Mouse (Mus musculus) CH12.LX (cell line): ENCODE measurements around the gene Ubald2. TPM values are rescaled to one million over a fixed set of nuclear protein-coding genes. Genes with fewer than 3 reads are reported as not detected.
A peak's percentile ranks its signal among the peaks of the same experiment; 100 is the strongest.

Source experiments
- DNase-seq: peaks from one replicate; pipeline ENCODE4 v3.0.0-alpha.2; 2013; ENCODE audit errors: extremely low read depth
- H3K27ac ChIP-seq: 2 replicates; pipeline ENCODE4 v1.5.1; 2012; ENCODE audit warnings: low read depth, mild to moderate bottlenecking, control low read depth, moderate library complexity; ENCODE audit not compliant: insufficient read depth
- H3K27me3 ChIP-seq: replicated peaks from 2 replicates; pipeline ENCODE3; 2012; ENCODE audit warnings: inconsistent platforms
- H3K36me3 ChIP-seq, 2 experiments: replicated peaks in 1 of 2; 2 replicates each; pipeline versions ENCODE3 to v1.6.1; 2012; ENCODE audit warnings: inconsistent platforms in 1 of 2, low read length in 1 of 2, mild to moderate bottlenecking in 1 of 2, mixed read lengths in 1 of 2, moderate library complexity in 1 of 2; ENCODE audit not compliant: control insufficient read depth in 1 of 2, insufficient read depth in 1 of 2
- H3K4me1 ChIP-seq, 2 experiments: 2 replicates each; pipeline ENCODE4 v1.6.1; 2012; ENCODE audit warnings: inconsistent platforms in 1 of 2, moderate library complexity in 1 of 2; ENCODE audit not compliant: insufficient read depth in 2 of 2, control insufficient read depth in 1 of 2
- H3K4me2 ChIP-seq: 2 replicates; pipeline ENCODE4 v1.6.1; 2012; ENCODE audit warnings: low read depth, mild to moderate bottlenecking, control low read depth; ENCODE audit not compliant: poor library complexity, insufficient read depth, severe bottlenecking
- H3K4me3 ChIP-seq, 3 experiments: fragments of 150-350 bp in 1 of 3; sonication (generic) in 1 of 3; replicated peaks in 1 of 3; 2 replicates each; pipeline versions ENCODE3 to v1.5.1; 2011 to 2012; ENCODE audit warnings: low read depth in 2 of 3, low read length in 2 of 3, mild to moderate bottlenecking in 2 of 3, moderate library complexity in 2 of 3, control low read depth in 1 of 3, improper control_type of control experiment in 1 of 3, inconsistent platforms in 1 of 3, mixed read lengths in 1 of 3; ENCODE audit not compliant: poor library complexity in 1 of 3
- H3K79me2 ChIP-seq: replicated peaks from 2 replicates; pipeline ENCODE4 v1.6.1; 2012; ENCODE audit warnings: mild to moderate bottlenecking, moderate library complexity; ENCODE audit not compliant: control insufficient read depth, poor library complexity, insufficient read depth, severe bottlenecking; ENCODE audit errors: extremely low read depth
- H3K9ac ChIP-seq: 2 replicates; pipeline ENCODE4 v1.6.1; 2012; ENCODE audit warnings: low read depth, mild to moderate bottlenecking, control low read depth, moderate library complexity; ENCODE audit not compliant: insufficient read depth
- H3K9me3 ChIP-seq: replicated peaks from 2 replicates; pipeline ENCODE3; 2012; ENCODE audit warnings: low read length, inconsistent platforms, mixed read lengths
- BHLHE40 ChIP-seq: IDR thresholded peaks from 2 replicates; pipeline ENCODE4 v1.6.1; 2011; ENCODE audit warnings: mild to moderate bottlenecking, low read depth, low read length, improper control_type of control experiment
- CHD2 ChIP-seq: IDR thresholded peaks from 2 replicates; pipeline ENCODE4 v1.6.1; 2011; ENCODE audit warnings: low read length, improper control_type of control experiment
- CTCF ChIP-seq, 2 experiments: IDR thresholded peaks in 1 of 2; conservative IDR thresholded peaks in 1 of 2; 2 replicates each; pipeline ENCODE4 v1.5.1; 2011 to 2012; ENCODE audit warnings: low read depth in 2 of 2, low read length in 2 of 2, improper control_type of control experiment in 1 of 2, inconsistent platforms in 1 of 2, mild to moderate bottlenecking in 1 of 2, moderate library complexity in 1 of 2
- E2F4 ChIP-seq: IDR thresholded peaks from 2 replicates; pipeline ENCODE4 v1.6.1; 2011; ENCODE audit warnings: low read depth, low read length, improper control_type of control experiment; ENCODE audit not compliant: insufficient replicate concordance
- ELF1 ChIP-seq: IDR thresholded peaks from 2 replicates; pipeline ENCODE4 v1.6.1; 2014; ENCODE audit warnings: low read depth, mild to moderate bottlenecking, inconsistent platforms, low read length, improper control_type of control experiment
- EP300 ChIP-seq: IDR thresholded peaks from 2 replicates; pipeline ENCODE4 v1.6.1; 2011; ENCODE audit warnings: low read length, improper control_type of control experiment
- ETS1 ChIP-seq: conservative IDR thresholded peaks from 2 replicates; pipeline ENCODE4 v1.6.1; 2012; ENCODE audit warnings: low read depth, mild to moderate bottlenecking, inconsistent platforms, low read length, improper control_type of control experiment, moderate library complexity
- GABPA ChIP-seq: IDR thresholded peaks from 2 replicates; pipeline ENCODE4 v1.6.1; 2012; ENCODE audit warnings: low read depth, low read length, improper control_type of control experiment, inconsistent platforms; ENCODE audit not compliant: insufficient replicate concordance
- HCFC1 ChIP-seq: IDR thresholded peaks from 2 replicates; pipeline ENCODE4 v1.6.1; 2012; ENCODE audit warnings: low read depth, mild to moderate bottlenecking, inconsistent platforms, low read length, improper control_type of control experiment
- IRF4 ChIP-seq: IDR thresholded peaks from 2 replicates; pipeline ENCODE4 v1.6.1; 2014; ENCODE audit warnings: low read depth, mild to moderate bottlenecking, inconsistent platforms, low read length, improper control_type of control experiment
- JUND ChIP-seq: conservative IDR thresholded peaks from 2 replicates; pipeline ENCODE4 v1.6.1; 2011; ENCODE audit warnings: low read depth, low read length, improper control_type of control experiment
- KAT2A ChIP-seq: IDR thresholded peaks from 2 replicates; pipeline ENCODE4 v1.6.1; 2012; ENCODE audit warnings: low read length, improper control_type of control experiment, inconsistent platforms; ENCODE audit not compliant: insufficient replicate concordance
- MAFK ChIP-seq: IDR thresholded peaks from 2 replicates; pipeline ENCODE4 v1.6.1; 2011; ENCODE audit warnings: low read length, improper control_type of control experiment; ENCODE audit not compliant: insufficient replicate concordance
- MAX ChIP-seq: IDR thresholded peaks from 2 replicates; pipeline ENCODE4 v1.6.1; 2011; ENCODE audit warnings: low read length, improper control_type of control experiment
- MAZ ChIP-seq: IDR thresholded peaks from 2 replicates; pipeline ENCODE4 v1.6.1; 2012; ENCODE audit warnings: low read depth, mild to moderate bottlenecking, inconsistent platforms, low read length, improper control_type of control experiment, moderate library complexity
- MEF2A ChIP-seq: IDR thresholded peaks from 2 replicates; pipeline ENCODE4 v1.6.1; 2014; ENCODE audit warnings: low read depth, mild to moderate bottlenecking, inconsistent platforms, low read length, improper control_type of control experiment, borderline replicate concordance
- MXI1 ChIP-seq: IDR thresholded peaks from 2 replicates; pipeline ENCODE4 v1.6.1; 2011; ENCODE audit warnings: mild to moderate bottlenecking, low read depth, low read length, improper control_type of control experiment
- PAX5 ChIP-seq: IDR thresholded peaks from 2 replicates; pipeline ENCODE4 v1.6.1; 2012; ENCODE audit warnings: low read length, inconsistent platforms, mixed read lengths
- POLR2AphosphoS2 ChIP-seq: IDR thresholded peaks from 2 replicates; pipeline ENCODE4 v1.6.1; 2011; ENCODE audit warnings: low read depth, low read length, improper control_type of control experiment
- RAD21 ChIP-seq: IDR thresholded peaks from 2 replicates; pipeline ENCODE4 v1.6.1; 2011; ENCODE audit warnings: low read depth, mild to moderate bottlenecking, low read length, improper control_type of control experiment, moderate library complexity
- RCOR1 ChIP-seq: conservative IDR thresholded peaks from 2 replicates; pipeline ENCODE4 v1.6.1; 2012; ENCODE audit warnings: low read depth, mild to moderate bottlenecking, inconsistent platforms, low read length, improper control_type of control experiment
- SIN3A ChIP-seq: IDR thresholded peaks from 2 replicates; pipeline ENCODE4 v1.6.1; 2012; ENCODE audit warnings: low read length, improper control_type of control experiment, inconsistent platforms
- TBP ChIP-seq: conservative IDR thresholded peaks from 2 replicates; pipeline ENCODE4 v1.6.1; 2011; ENCODE audit warnings: low read depth, low read length, improper control_type of control experiment
- UBTF ChIP-seq: IDR thresholded peaks from 2 replicates; pipeline ENCODE4 v1.6.1; 2012; ENCODE audit warnings: low read depth, mild to moderate bottlenecking, inconsistent platforms, low read length, improper control_type of control experiment, moderate library complexity
- USF1 ChIP-seq: IDR thresholded peaks from 2 replicates; pipeline ENCODE4 v1.6.1; 2014; ENCODE audit warnings: low read depth, mild to moderate bottlenecking, inconsistent platforms, low read length, improper control_type of control experiment
- USF2 ChIP-seq: conservative IDR thresholded peaks from 2 replicates; pipeline ENCODE4 v1.6.1; 2011; ENCODE audit warnings: low read depth, low read length, improper control_type of control experiment
- ZC3H11A ChIP-seq: IDR thresholded peaks from 2 replicates; pipeline ENCODE4 v1.6.1; 2012; ENCODE audit warnings: low read depth, mild to moderate bottlenecking, inconsistent platforms, low read length, improper control_type of control experiment
- ZKSCAN1 ChIP-seq: IDR thresholded peaks from 2 replicates; pipeline ENCODE4 v1.6.1; 2012; ENCODE audit warnings: low read depth, inconsistent platforms, low read length, improper control_type of control experiment, borderline replicate concordance
- ZMIZ1 ChIP-seq: IDR thresholded peaks from 2 replicates; pipeline ENCODE4 v1.6.1; 2012; ENCODE audit warnings: low read depth, mild to moderate bottlenecking, inconsistent platforms, low read length, improper control_type of control experiment
- dilution Hi-C: fragments of 300-500 bp; cut with MboI; formaldehyde crosslinking; loops from 2 replicates; pipeline ENCODE4 v1.14.3; 2020; ENCODE audit warnings: low sequenced_read_pairs; ENCODE audit not compliant: extremely low pct_unique_long_range_greater_than_20kb, extremely low pct_ligation_motif_present
- in situ Hi-C: fragments of 300-500 bp; cut with MboI; formaldehyde crosslinking; loops from 3 replicates; pipeline ENCODE4 v1.14.3; 2019; ENCODE audit warnings: low sequenced_read_pairs, low pct_ligation_motif_present, low pct_unique_long_range_greater_than_20kb, mixed read lengths
- polyA plus RNA-seq: library from polyadenylated mRNA; unstranded; fragments of >175 nt; gene quantifications from 2 replicates; pipeline ENCODE4 v1.2.1, GENCODE M21; 2012; ENCODE audit warnings: low read depth; ENCODE audit not compliant: insufficient read length
- total RNA-seq, 2 experiments: library from RNA; depleted of rRNA; stranded (reverse); fragments of 300-350 nt in 1 of 2; fragments of >200 nt in 1 of 2; gene quantifications; 2 replicates each; pipeline ENCODE4 v1.2.3; 2012 to 2014

Ubald2 gene
- total and polyA plus RNA-seq, 3 experiments: 228 to 436 (median 336) TPM

- Histone ChIP-seq H3K4me1 (peaks cover 67 to 73% of the 10 kb centered on the region in 2 experiments), H3K27ac (no peak overlapping the region), H3K4me3 (no peak overlapping the region), H3K36me3 (peaks cover 6 to 25% of the 10 kb centered on the region in 2 experiments), H3K4me2 (no peak overlapping the region), H3K9me3 (peaks cover 1% of the 10 kb centered on the region), H3K27me3 (no peaks in the 10 kb centered on the region)
- dilution Hi-C loops: no loop called here
- no peak for TF ChIP-seq USF2
- TF ChIP-seq CHD2: no peak
- TF ChIP-seq HCFC1: no peak
- no peak for TF ChIP-seq ETS1
- TF ChIP-seq E2F4: no peak
- TF ChIP-seq TBP: no peak
- TF ChIP-seq IRF4: no peak
- TF ChIP-seq POLR2AphosphoS2: no peak
- no peak for TF ChIP-seq PAX5
- TF ChIP-seq, all 38 proteins: peak for 0
- DNase-seq: no peak
- H3K79me2 ChIP-seq: no peaks in the 10 kb centered on the region
- H3K9ac ChIP-seq: no peak overlapping the region
- in situ Hi-C loops: loop anchor here (5.0 kb wide), 1 partner anchor 42 kb away; no protein-coding TSS in a partner anchor
Measured at GRCm38 (mm10) chr11:116443935-116444334, 10.0 kb downstream of the Ubald2 start.

GRCm38 (mm10) chr11:116445596-116446307 lies 11.9 kb downstream of the Ubald2 start:
- peak; percentile 94 for DNase-seq
- H3K4me2 ChIP-seq: no peak overlapping the region
- H3K27ac ChIP-seq: peak overlapping the region; percentile 29
- H3K27me3 ChIP-seq: no peaks in the 10 kb centered on the region
- H3K9me3 ChIP-seq: peaks cover 15% of the 10 kb centered on the region
- no peaks in the 10 kb centered on the region for H3K79me2 ChIP-seq
- dilution Hi-C loops (no loop called here), in situ Hi-C loops (loop anchor here (5.0 kb wide), 1 partner anchor 128 kb away; no protein-coding TSS in a partner anchor)
- peaks cover 54 to 56% of the 10 kb centered on the region in 2 experiments for H3K4me1 ChIP-seq
- no peak overlapping the region for H3K4me3 ChIP-seq
- no peak overlapping the region for H3K9ac ChIP-seq
- H3K36me3 ChIP-seq: peaks cover under 1 to 11% of the 10 kb centered on the region in 2 experiments
- TF ChIP-seq KAT2A: no peak
- TF ChIP-seq MAFK: peak; percentile 38; the same call in 1 of the 2 replicates
- no peak for TF ChIP-seq GABPA
- peak; percentile 93 for TF ChIP-seq SIN3A
- peak; percentile 65 for TF ChIP-seq RCOR1
- no peak for TF ChIP-seq UBTF
- TF ChIP-seq IRF4: peak; percentile 79
- 0 out of 2 replicates have a peak, but pooled peaks have one; percentile 20 for TF ChIP-seq JUND
- peak; percentile 98 to 99 for TF ChIP-seq CTCF (conservative IDR thresholded peaks at IDR 0.05 in 1 of 2, IDR thresholded peaks at IDR 0.05 in 1 of 2; ENCODE audit: low read depth in 2 of 2, low read length in 2 of 2)
- TF ChIP-seq HCFC1: peak; percentile 50; the same call in 1 of the 2 replicates
- TF ChIP-seq ELF1: peak; percentile 79
- TF ChIP-seq TBP: no peak
- no peak; the same call in 1 of the 2 replicates for TF ChIP-seq CHD2
- peak; percentile 100 for TF ChIP-seq ZC3H11A
- peak; percentile 100 for TF ChIP-seq RAD21
- TF ChIP-seq ZMIZ1: 0 out of 2 replicates have a peak, but pooled peaks have one; percentile 38
- TF ChIP-seq MEF2A: peak; percentile 60
- peak; percentile 60; the same call in 1 of the 2 replicates for TF ChIP-seq E2F4
- TF ChIP-seq USF1: no peak
- peak; percentile 41; the same call in 1 of the 2 replicates for TF ChIP-seq ETS1
- no peak for TF ChIP-seq ZKSCAN1
- TF ChIP-seq MAZ: peak; percentile 86; the same call in 1 of the 2 replicates
- TF ChIP-seq MXI1: peak; percentile 57
- no peak for TF ChIP-seq PAX5
- TF ChIP-seq MAX: peak; percentile 81
- TF ChIP-seq EP300: 0 out of 2 replicates have a peak, but pooled peaks have one; percentile 37
- peak; percentile 67 for TF ChIP-seq BHLHE40
